Mouse (Mus musculus): ENCODE measurements around the gene Csdc2. TPM values are rescaled to one million over a fixed set of nuclear protein-coding genes. Genes with fewer than 3 reads are reported as not detected.

Csdc2 gene
- polyA plus RNA-seq, 1 experiment from 2014 or later, result 20.9 TPM

DNA sequence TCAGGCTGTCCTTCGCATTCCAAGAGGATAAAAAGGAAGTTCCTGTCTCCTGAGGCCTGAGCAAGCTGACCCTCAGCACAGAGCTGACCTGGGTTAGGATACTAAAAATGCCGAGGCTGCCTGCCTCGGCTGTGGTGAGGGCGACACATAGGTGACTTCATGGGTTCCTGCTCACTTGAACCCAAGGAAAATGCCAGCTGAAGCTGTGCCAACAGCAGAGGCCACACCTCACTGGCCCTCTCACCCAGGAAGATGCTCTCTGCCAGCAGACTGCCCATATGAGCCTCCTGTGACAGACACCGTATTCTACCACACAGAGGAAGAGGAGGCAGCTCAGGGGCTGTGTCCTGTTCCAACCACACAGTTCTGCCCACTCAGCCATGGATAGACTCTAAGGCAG is 17.5 kb upstream of the Csdc2 start:
- Histone ChIP-seq H3K4me2 (ENCODE audit: low read depth, low read length) (no peak overlapping the region), H3K9ac (ENCODE audit: low read depth, low read length) (no peak overlapping the region), H3K4me3 (ENCODE audit: low read depth, low read length) (no peak overlapping the region), H3K27ac (replicated peaks; ENCODE audit: low read depth, low read length) (no peak overlapping the region), H3K4me1 (ENCODE audit: control insufficient read depth, insufficient read depth, low read length) (no peaks in the 10 kb centered on the region), H3K9me3 (ENCODE audit: control insufficient read depth, low read length) (no peaks in the 10 kb centered on the region), H3K27me3 (replicated peaks; ENCODE audit: control insufficient read depth, insufficient read depth, low read length) (no peaks in the 10 kb centered on the region), H3K36me3 (ENCODE audit: control insufficient read depth, insufficient read depth, low read length) (peaks cover 32% of the 10 kb centered on the region)
- 77% methylated on average over 5 of the region's 5 CpGs for WGBS
- no peak for DNase-seq (ENCODE audit: low spot score)
- ATAC-seq (ENCODE audit: low read depth), result no peak

DNA sequence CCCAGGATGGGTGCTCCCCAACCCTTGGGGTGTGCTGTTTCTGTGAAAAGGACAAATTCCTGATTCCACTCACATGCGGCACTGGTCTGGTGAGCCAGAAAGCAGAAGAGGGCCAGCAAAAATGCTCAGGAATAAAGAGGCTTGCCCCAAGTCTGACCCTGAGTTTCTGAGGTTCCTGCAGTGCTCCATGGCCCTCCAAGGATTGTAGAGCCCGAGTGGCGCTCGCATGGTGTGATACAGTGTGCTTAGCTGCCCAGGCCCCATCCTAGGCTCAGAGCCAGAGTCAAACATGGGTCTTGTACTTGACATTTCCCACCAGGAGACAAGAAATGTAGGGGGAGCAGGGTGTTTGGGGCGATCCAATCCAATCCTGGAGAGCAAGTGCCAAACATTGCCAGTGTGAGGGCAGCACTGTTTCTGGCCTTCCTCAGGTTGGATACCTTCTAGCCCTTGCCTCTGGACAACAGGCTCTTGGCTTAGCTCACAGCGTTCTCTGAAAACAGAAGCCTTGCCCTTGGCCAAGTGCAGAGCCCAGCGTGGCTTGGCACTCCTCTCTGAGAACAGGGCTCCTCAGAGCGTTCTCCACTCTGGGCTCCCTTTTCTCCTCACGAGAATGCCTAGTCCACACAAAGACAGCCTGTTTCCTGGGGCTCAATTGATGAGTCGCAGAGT is 15.9 kb upstream of the Csdc2 start:
- WGBS, result 79% methylated on average over 10 of the region's 10 CpGs
- H3K9me3 ChIP-seq (ENCODE audit: control insufficient read depth, low read length), result no peaks in the 10 kb centered on the region
- H3K4me1 ChIP-seq (ENCODE audit: control insufficient read depth, insufficient read depth, low read length), result peaks cover 8% of the 10 kb centered on the region
- DNase-seq (ENCODE audit: low spot score) (no peak), ATAC-seq (ENCODE audit: low read depth) (no peak)
- H3K9ac ChIP-seq (ENCODE audit: low read depth, low read length), result no peak overlapping the region
- no peak overlapping the region for H3K4me3 ChIP-seq (ENCODE audit: low read depth, low read length)
- no peaks in the 10 kb centered on the region for H3K27me3 ChIP-seq (replicated peaks; ENCODE audit: control insufficient read depth, insufficient read depth, low read length)
- H3K36me3 ChIP-seq (ENCODE audit: control insufficient read depth, insufficient read depth, low read length), result peaks cover 17% of the 10 kb centered on the region
- no peak overlapping the region for H3K4me2 ChIP-seq (ENCODE audit: low read depth, low read length)
- no peak overlapping the region for H3K27ac ChIP-seq (replicated peaks; ENCODE audit: low read depth, low read length)

DNA sequence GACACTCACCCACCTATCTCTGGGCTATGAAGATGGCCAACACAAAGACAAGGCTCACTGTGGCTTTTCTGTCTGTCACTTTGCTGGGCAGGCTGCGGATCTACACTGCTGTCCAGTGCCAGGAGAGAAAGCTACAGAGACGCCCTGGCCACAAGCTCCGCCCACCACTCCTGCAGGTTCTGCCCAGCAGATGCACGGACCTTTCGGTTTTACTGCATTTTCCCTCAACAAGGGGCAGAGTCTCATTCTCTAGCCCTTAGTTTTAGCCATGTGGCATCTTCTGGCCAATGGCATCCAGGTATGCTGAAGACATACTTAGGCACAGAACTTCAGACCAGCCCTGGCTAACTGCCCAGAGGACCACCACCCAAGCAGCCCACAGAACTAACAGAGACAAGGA is 15.3 kb upstream of the Csdc2 start:
- Histone ChIP-seq H3K27ac (replicated peaks; ENCODE audit: low read depth, low read length) (no peak overlapping the region), H3K4me1 (ENCODE audit: control insufficient read depth, insufficient read depth, low read length) (peaks cover 8% of the 10 kb centered on the region), H3K4me2 (ENCODE audit: low read depth, low read length) (no peak overlapping the region), H3K9ac (ENCODE audit: low read depth, low read length) (no peak overlapping the region), H3K9me3 (ENCODE audit: control insufficient read depth, low read length) (no peaks in the 10 kb centered on the region), H3K36me3 (ENCODE audit: control insufficient read depth, insufficient read depth, low read length) (peaks cover 12% of the 10 kb centered on the region), H3K4me3 (ENCODE audit: low read depth, low read length) (no peak overlapping the region), H3K27me3 (replicated peaks; ENCODE audit: control insufficient read depth, insufficient read depth, low read length) (no peaks in the 10 kb centered on the region)
- DNase-seq (ENCODE audit: low spot score) (no peak), ATAC-seq (ENCODE audit: low read depth) (no peak)
- WGBS, result 62% methylated on average over 4 of the region's 5 CpGs

DNA sequence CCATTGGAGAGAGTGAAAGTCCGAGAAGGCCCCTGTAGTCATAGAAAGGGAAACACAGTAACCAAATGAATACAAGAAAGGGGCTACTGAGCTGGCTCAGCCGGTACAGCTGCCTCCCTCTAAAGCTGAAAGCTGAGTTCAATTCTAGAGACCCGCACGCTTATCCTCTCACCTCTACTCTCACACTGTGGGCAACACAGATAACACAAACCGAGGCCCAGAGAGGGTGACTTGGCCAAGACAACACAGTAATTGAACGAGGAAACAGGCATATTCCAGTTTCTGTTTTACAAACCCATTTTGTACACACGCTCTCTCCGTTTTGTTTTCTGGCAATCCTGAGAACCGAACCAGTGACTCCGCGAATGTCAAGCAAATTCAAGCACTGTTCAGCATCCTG is 11.6 kb upstream of the Csdc2 start:
- Histone ChIP-seq H3K4me3 (ENCODE audit: low read depth, low read length) (peak overlapping the region; percentile 79), H3K9me3 (ENCODE audit: control insufficient read depth, low read length) (no peaks in the 10 kb centered on the region), H3K4me1 (ENCODE audit: control insufficient read depth, insufficient read depth, low read length) (peaks cover 12% of the 10 kb centered on the region), H3K27ac (replicated peaks; ENCODE audit: low read depth, low read length) (no peak overlapping the region), H3K4me2 (ENCODE audit: low read depth, low read length) (peak overlapping the region; percentile 92), H3K36me3 (ENCODE audit: control insufficient read depth, insufficient read depth, low read length) (no peaks in the 10 kb centered on the region), H3K27me3 (replicated peaks; ENCODE audit: control insufficient read depth, insufficient read depth, low read length) (no peaks in the 10 kb centered on the region), H3K9ac (ENCODE audit: low read depth, low read length) (peak overlapping the region; percentile 79)
- ATAC-seq (ENCODE audit: low read depth), result no peak
- no peak for DNase-seq (ENCODE audit: low spot score)
- 86% methylated on average over 11 of the region's 11 CpGs for WGBS

DNA sequence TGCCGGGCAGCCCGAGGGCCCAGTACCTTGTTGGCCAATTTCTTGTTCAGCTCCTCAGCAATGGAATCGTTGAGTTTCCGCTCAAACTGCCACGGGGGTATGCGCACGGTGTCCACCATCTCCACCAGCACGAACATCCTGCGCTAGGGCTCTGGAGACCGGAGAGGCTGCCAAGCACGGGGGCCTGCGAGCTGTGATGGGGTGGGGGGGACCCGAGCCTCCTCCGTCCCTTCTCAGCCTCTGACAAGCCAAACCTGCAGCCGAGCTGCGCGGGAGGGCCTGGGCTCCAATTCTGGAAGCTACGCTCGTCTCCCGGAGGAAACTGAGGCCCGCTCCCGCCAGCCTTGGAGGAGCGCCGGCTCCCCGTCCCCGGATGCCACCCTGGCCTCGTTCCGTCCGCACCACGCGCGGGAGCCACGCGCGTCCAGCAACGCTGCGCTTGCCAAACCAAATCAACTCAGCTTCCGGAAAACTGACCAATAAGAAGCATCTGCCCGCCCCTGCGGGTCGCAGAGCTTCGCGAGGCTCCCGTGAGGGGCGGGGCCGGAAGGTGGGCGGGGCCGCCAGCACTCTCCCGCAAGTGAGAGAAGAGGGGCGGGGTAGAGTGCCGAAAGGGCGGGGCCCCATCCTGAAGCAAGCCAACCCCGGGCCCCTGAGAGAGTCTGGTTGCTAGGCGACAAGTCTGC is 10.7 kb upstream of the Csdc2 start, which contains the start of gene Polr3h:
Gene Polr3h (minus strand): TSS at position 481 of the 686 bp plus-strand sequence.
- under 1% methylated on average over 40 of the region's 54 CpGs for WGBS
- Histone ChIP-seq H3K27ac (replicated peaks; ENCODE audit: low read depth, low read length) (peak within 1 kb of the TSS; percentile 77), H3K36me3 (ENCODE audit: control insufficient read depth, insufficient read depth, low read length) (no peaks in the 10 kb centered on the region), H3K4me1 (ENCODE audit: control insufficient read depth, insufficient read depth, low read length) (peaks cover 12% of the 10 kb centered on the region), H3K9ac (ENCODE audit: low read depth, low read length) (peak within 1 kb of the TSS; percentile 79), H3K9me3 (ENCODE audit: control insufficient read depth, low read length) (no peaks in the 10 kb centered on the region), H3K27me3 (replicated peaks; ENCODE audit: control insufficient read depth, insufficient read depth, low read length) (no peaks in the 10 kb centered on the region), H3K4me2 (ENCODE audit: low read depth, low read length) (peak within 1 kb of the TSS; percentile 92), H3K4me3 (ENCODE audit: low read depth, low read length) (peak within 1 kb of the TSS; percentile 79)
- peak; percentile 96 for ATAC-seq (ENCODE audit: low read depth)
- peak; percentile 98 for DNase-seq (ENCODE audit: low spot score)

DNA sequence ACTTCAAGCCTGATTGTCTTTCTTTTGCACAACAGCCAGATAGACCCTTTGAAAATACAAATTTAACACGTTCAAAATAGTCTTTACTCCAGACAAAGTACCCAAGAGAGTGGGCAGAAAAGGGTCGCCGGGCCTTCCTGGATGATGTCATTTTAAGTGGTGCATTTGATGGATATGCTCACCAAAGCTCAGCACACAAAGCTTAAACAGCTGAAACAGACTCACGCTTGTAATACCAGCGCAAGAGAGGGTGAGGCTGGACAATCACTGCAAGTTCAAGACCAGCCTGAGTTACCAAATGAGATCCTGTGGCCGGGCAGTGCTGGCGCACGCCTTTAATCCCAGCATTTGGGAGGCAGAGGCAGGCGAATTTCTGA is 10.1 kb upstream of the Csdc2 start:
- H3K9ac ChIP-seq (ENCODE audit: low read depth, low read length), result no peak overlapping the region
- H3K27me3 ChIP-seq (replicated peaks; ENCODE audit: control insufficient read depth, insufficient read depth, low read length), result no peaks in the 10 kb centered on the region
- no peaks in the 10 kb centered on the region for H3K9me3 ChIP-seq (ENCODE audit: control insufficient read depth, low read length)
- peak overlapping the region; percentile 77; the same call in 1 of the 2 replicates for H3K27ac ChIP-seq (replicated peaks; ENCODE audit: low read depth, low read length)
- 37% methylated on average over 9 of the region's 9 CpGs for WGBS
- H3K4me3 ChIP-seq (ENCODE audit: low read depth, low read length), result peak overlapping the region; percentile 79
- H3K4me1 ChIP-seq (ENCODE audit: control insufficient read depth, insufficient read depth, low read length), result peaks cover 12% of the 10 kb centered on the region
- peak overlapping the region; percentile 92 for H3K4me2 ChIP-seq (ENCODE audit: low read depth, low read length)
- DNase-seq (ENCODE audit: low spot score) (no peak), ATAC-seq (ENCODE audit: low read depth) (peak; percentile 31)
- no peaks in the 10 kb centered on the region for H3K36me3 ChIP-seq (ENCODE audit: control insufficient read depth, insufficient read depth, low read length)

DNA sequence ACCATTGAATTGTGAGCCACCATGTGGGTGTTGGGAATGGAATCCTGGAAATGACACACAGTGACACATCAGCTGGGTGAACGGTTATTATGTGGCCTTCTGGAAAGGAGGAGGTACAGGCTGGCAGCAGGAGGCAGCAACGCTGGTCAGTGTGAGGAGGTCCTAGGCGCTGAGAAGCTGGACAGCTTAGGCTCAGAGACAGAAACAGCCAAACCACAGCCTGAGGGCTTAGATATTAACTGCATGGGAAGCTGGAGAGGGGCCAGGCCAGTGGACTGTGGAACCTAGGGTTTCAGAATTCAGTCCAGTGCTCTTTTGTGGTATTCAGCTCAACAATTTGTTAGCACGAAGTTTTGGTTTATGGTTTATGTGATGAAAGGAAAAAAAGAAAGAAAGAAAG is 8.8 kb upstream of the Csdc2 start:
- no peaks in the 10 kb centered on the region for H3K27me3 ChIP-seq (replicated peaks; ENCODE audit: control insufficient read depth, insufficient read depth, low read length)
- H3K9me3 ChIP-seq (ENCODE audit: control insufficient read depth, low read length), result no peaks in the 10 kb centered on the region
- no peak overlapping the region for H3K9ac ChIP-seq (ENCODE audit: low read depth, low read length)
- H3K27ac ChIP-seq (replicated peaks; ENCODE audit: low read depth, low read length), result no peak overlapping the region; the same call in 1 of the 2 replicates
- H3K36me3 ChIP-seq (ENCODE audit: control insufficient read depth, insufficient read depth, low read length), result no peaks in the 10 kb centered on the region
- peak; percentile 55 for DNase-seq (ENCODE audit: low spot score)
- peaks cover 12% of the 10 kb centered on the region for H3K4me1 ChIP-seq (ENCODE audit: control insufficient read depth, insufficient read depth, low read length)
- no peak overlapping the region for H3K4me3 ChIP-seq (ENCODE audit: low read depth, low read length)
- H3K4me2 ChIP-seq (ENCODE audit: low read depth, low read length), result no peak overlapping the region
- WGBS, result 46% methylated on average over 4 of the region's 4 CpGs
- ATAC-seq (ENCODE audit: low read depth), result no peak

DNA sequence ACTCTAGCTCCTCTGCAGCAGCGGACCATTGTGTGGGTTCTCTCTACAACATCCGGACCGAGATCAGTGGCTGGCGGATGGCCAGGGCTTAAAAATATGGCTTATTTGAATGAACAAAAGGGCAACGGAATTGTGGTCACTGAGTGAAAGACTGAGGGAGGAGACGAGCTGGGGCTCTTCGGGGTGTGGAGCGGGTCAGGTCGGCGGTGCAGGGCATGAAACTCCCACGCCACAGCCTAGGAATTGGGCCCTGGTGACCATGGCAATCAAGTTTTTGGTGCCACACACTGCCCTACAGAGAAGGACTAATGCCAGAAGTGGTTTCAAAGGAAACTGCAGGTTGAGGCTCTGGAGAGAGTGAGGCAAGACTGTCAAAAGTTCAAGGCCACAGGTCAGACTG is 8.3 kb upstream of the Csdc2 start:
- Histone ChIP-seq H3K4me2 (ENCODE audit: low read depth, low read length) (no peak overlapping the region), H3K4me1 (ENCODE audit: control insufficient read depth, insufficient read depth, low read length) (peaks cover 12% of the 10 kb centered on the region), H3K9ac (ENCODE audit: low read depth, low read length) (no peak overlapping the region; the same call in 1 of the 2 replicates), H3K9me3 (ENCODE audit: control insufficient read depth, low read length) (no peaks in the 10 kb centered on the region), H3K27me3 (replicated peaks; ENCODE audit: control insufficient read depth, insufficient read depth, low read length) (no peaks in the 10 kb centered on the region), H3K27ac (replicated peaks; ENCODE audit: low read depth, low read length) (no peak overlapping the region; the same call in 1 of the 2 replicates), H3K36me3 (ENCODE audit: control insufficient read depth, insufficient read depth, low read length) (no peaks in the 10 kb centered on the region), H3K4me3 (ENCODE audit: low read depth, low read length) (no peak overlapping the region)
- DNase-seq (ENCODE audit: low spot score) (peak; percentile 71), ATAC-seq (ENCODE audit: low read depth) (no peak)
- WGBS, result 57% methylated on average over 11 of the region's 11 CpGs
